Mouse (Mus musculus): ENCODE measurements at regions not wholly inside any gene's neighbourhood (a gene's known extent, or its start where the extent isn't known, plus 50 kb on each side); places are given as distances from the start of the nearest gene placed in this dataset.

GRCm38 (mm10) chr13:16382936-16383511 is 371.4 kb downstream of the Inhba start:
- TF ChIP-seq POLR2A (IDR thresholded peaks at IDR 0.05; ENCODE audit: insufficient read length, low read depth) (no peak), POLR2AphosphoS2 (IDR thresholded peaks at IDR 0.05; ENCODE audit: insufficient read length, low read depth) (no peak), MAX (IDR thresholded peaks at IDR 0.05; ENCODE audit: low read depth) (no peak)
